Mouse (Mus musculus) heart, postnatal 0 days (tissue): ENCODE results near the gene Bsg. TPM values are rescaled to one million over a fixed set of nuclear protein-coding genes. Genes with fewer than 3 reads are reported as not detected.
A peak's percentile ranks its signal among the peaks of the same experiment; 100 is the strongest.

Experiments
- ATAC-seq: fragments of 200-750 bp; cut with Nextera tagmentation; 2 replicates; pipeline ENCODE4 v1.8.0; 2017; ENCODE audit warnings: low read depth, moderate number of reproducible peaks, moderate library complexity; ENCODE audit not compliant: insufficient read depth
- DNase-seq: peaks from one replicate; pipeline ENCODE4 v3.0.0-alpha.2; 2016; ENCODE audit warnings: low spot score
- H3K27ac ChIP-seq: fragments of 300-500 bp; sonication (generic); 2 replicates; pipeline ENCODE4 v1.5.1; 2014; ENCODE audit warnings: low read depth, mild to moderate bottlenecking
- H3K27me3 ChIP-seq: fragments of 300-500 bp; sonication (generic); 2 replicates; pipeline ENCODE4 v1.6.1; 2014; ENCODE audit warnings: low read length, mixed read lengths; ENCODE audit not compliant: control insufficient read depth, insufficient read depth
- H3K36me3 ChIP-seq: fragments of 300-500 bp; sonication (generic); replicated peaks from 2 replicates; pipeline ENCODE4 v1.6.1; 2014; ENCODE audit warnings: low read length, mixed read lengths; ENCODE audit not compliant: control insufficient read depth, insufficient read depth
- H3K4me1 ChIP-seq: fragments of 300-500 bp; sonication (generic); 2 replicates; pipeline ENCODE4 v1.6.1; 2014; ENCODE audit warnings: antibody characterized with exemption; ENCODE audit not compliant: control insufficient read depth, insufficient read depth
- H3K4me2 ChIP-seq: fragments of 300-500 bp; sonication (generic); 2 replicates; pipeline ENCODE4 v1.6.1; 2014; ENCODE audit warnings: low read depth, mild to moderate bottlenecking, low read length, moderate library complexity
- H3K4me3 ChIP-seq: fragments of 300-500 bp; sonication (generic); 2 replicates; pipeline ENCODE4 v1.5.1; 2014; ENCODE audit warnings: low read depth, low read length
- H3K9ac ChIP-seq: fragments of 300-500 bp; sonication (generic); replicated peaks from 2 replicates; pipeline ENCODE4 v1.6.1; 2014; ENCODE audit warnings: low read depth, low read length, mixed read lengths
- H3K9me3 ChIP-seq: fragments of 300-500 bp; sonication (generic); replicated peaks from 2 replicates; pipeline ENCODE4 v1.6.1; 2016; ENCODE audit warnings: low read length; ENCODE audit not compliant: control insufficient read depth
- CTCF ChIP-seq: IDR thresholded peaks from 2 replicates; pipeline ENCODE4 v1.5.1; 2016; ENCODE audit warnings: antibody characterized with exemption, control low read depth, low read depth
- EP300 ChIP-seq: IDR thresholded peaks from 2 replicates; pipeline ENCODE4 v1.6.1; 2016; ENCODE audit warnings: antibody characterized with exemption, low read depth
- WGBS: fragments of 180-500 bp; shearing (Covaris S2); extraction: QIAGEN DNeasy Blood & Tissue Kit; methylation state at CpG from one replicate; pipeline ENCODE4 v1.1.7; 2014; 5-methylcytosine and 5-hydroxymethylcytosine counted together
- polyA plus RNA-seq: library from polyadenylated mRNA; unstranded; fragments of >200 nt; fragmentation: Nextera tagmentation; extraction: Ambion mirVana; gene quantifications from 2 replicates; pipeline ENCODE4 v1.2.1, GENCODE M21; 2015
- total RNA-seq: library from RNA; depleted of rRNA; stranded (reverse); fragments of >200 nt; gene quantifications from 2 replicates; pipeline ENCODE4 v1.2.3, GENCODE M21; 2014; ENCODE audit warnings: low replicate concordance; rRNA removed

Bsg gene
- 1,449 and 1,606 TPM in 2 replicates for total RNA-seq
- 1,256 and 1,260 TPM in 2 replicates for polyA plus RNA-seq

DNA sequence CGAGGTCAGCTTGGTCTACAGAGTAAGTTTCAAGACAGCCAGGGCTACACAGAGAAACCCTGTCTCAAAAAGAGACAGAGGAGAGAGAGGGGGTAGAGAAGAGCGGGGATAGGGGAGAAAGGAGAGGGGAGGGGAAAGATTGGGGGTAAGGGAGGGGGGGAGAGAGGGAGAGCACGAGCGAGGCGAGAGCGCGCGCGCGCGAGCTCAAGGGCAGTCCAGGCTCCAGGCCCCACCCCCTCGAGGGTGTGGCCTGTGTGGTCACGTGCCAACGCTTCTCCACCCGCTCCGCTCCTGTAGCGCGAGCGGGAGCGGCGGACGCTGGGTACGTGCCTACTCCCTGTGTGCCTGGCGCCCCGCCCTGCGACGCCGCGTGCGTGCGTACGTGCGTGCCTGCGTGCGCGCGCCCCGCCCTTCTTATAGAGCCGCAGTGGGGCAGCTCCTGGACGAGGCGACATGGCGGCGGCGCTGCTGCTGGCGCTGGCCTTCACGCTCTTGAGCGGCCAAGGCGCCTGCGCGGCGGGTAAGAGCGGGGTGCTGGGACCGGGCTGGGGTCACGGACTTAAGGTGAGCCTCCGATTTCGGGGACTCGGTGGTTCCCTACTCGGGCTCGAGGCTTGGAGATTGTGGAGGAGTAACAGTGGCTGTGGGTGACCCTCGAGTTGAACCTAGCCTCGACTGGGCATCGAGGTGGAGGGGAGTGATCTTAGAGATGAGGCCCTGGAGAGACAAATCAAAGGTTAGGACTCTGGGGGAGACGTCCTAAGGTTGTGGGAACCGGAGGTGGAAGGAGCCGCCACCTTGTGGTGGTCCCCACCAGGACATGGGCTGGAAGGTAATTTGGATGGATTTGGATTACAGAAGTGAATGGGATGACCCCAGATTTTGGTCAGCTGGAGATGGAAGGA is at the start of gene Bsg:
TSS of gene Bsg (plus strand) at position 427 of the 905 bp plus-strand sequence.
- H3K27me3 ChIP-seq: no peaks in the 10 kb centered on the region
- peak within 1 kb of the TSS; percentile 83 for H3K27ac ChIP-seq
- H3K4me3 ChIP-seq: peak within 1 kb of the TSS; percentile 79
- H3K4me1 ChIP-seq: peaks cover 47% of the 10 kb centered on the region
- DNase-seq: peak; percentile 97
- H3K4me2 ChIP-seq: peak within 1 kb of the TSS; percentile 67
- peak within 1 kb of the TSS; percentile 88 for H3K9ac ChIP-seq
- TF ChIP-seq CTCF: peak; percentile 56
- peak; percentile 87; the same call in 1 of the 2 replicates for TF ChIP-seq EP300
- no peaks in the 10 kb centered on the region for H3K9me3 ChIP-seq
- WGBS: under 1% methylated on average over 49 of the region's 65 CpGs
- peak; percentile 93 for ATAC-seq
- H3K36me3 ChIP-seq: 0 out of 2 replicates have a peak, but pooled peaks cover 3% of the 10 kb centered on the region

DNA sequence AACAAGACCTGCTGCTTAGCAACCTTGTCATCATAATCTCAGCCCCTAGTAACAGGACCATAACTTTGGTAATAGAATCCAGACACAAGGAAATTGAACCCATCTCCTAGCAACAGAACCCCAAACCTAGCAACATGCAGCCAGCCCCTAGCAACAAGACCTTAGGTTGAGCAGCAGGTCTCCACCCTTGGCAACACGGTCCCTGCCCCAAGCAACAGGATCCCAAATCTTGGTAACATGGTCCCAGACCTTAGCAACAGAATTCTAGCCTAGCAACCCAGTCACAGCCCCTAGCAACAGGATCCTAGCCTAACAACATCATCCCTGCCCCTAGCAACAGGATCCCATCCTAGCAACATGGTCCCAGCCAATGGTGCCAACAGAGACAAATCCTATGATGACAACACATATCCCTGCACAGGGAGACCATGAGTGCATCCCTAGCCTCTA is 49.3 kb upstream of the Bsg start:
- H3K4me1 ChIP-seq: no peaks in the 10 kb centered on the region
- H3K4me2 ChIP-seq: no peak overlapping the region
- no peak overlapping the region for H3K4me3 ChIP-seq
- TF ChIP-seq EP300: no peak
- TF ChIP-seq CTCF: no peak
- H3K9me3 ChIP-seq: no peaks in the 10 kb centered on the region
- 52% methylated on average over 1 of the region's 1 CpGs for WGBS
- no peak for DNase-seq
- no peak overlapping the region for H3K9ac ChIP-seq
- no peaks in the 10 kb centered on the region for H3K36me3 ChIP-seq
- peaks cover 18% of the 10 kb centered on the region for H3K27me3 ChIP-seq
- H3K27ac ChIP-seq: no peak overlapping the region
- ATAC-seq: no peak

DNA sequence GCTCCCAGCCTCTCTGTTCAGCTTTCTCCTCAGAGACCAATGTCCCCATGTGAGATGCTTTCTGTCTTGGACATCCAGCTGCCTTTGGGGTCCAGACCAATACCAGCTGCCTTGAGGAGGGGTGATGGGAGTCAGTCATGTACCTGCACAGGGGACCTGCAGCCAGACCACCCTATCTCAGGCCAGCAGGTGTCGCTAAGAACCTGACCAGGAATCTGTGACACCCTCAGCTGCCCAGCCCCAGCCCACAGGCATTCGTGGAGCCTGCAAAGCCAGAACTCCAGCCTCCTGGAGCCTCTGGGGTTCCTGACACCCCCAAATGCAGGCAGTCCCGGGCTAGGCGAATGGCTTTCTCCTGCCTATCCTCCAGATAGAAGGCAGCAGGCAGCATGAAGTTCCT is 45.5 kb upstream of the Bsg start:
- no peak for ATAC-seq
- H3K4me3 ChIP-seq: no peak overlapping the region
- peaks cover 18% of the 10 kb centered on the region for H3K27me3 ChIP-seq
- no peak overlapping the region for H3K9ac ChIP-seq
- no peak overlapping the region for H3K27ac ChIP-seq
- H3K4me1 ChIP-seq: no peaks in the 10 kb centered on the region
- TF ChIP-seq EP300 (no peak), CTCF (peak; percentile 38)
- no peak for DNase-seq
- H3K4me2 ChIP-seq: no peak overlapping the region
- H3K9me3 ChIP-seq: no peaks in the 10 kb centered on the region
- 9% methylated on average over 4 of the region's 4 CpGs for WGBS
- no peaks in the 10 kb centered on the region for H3K36me3 ChIP-seq

DNA sequence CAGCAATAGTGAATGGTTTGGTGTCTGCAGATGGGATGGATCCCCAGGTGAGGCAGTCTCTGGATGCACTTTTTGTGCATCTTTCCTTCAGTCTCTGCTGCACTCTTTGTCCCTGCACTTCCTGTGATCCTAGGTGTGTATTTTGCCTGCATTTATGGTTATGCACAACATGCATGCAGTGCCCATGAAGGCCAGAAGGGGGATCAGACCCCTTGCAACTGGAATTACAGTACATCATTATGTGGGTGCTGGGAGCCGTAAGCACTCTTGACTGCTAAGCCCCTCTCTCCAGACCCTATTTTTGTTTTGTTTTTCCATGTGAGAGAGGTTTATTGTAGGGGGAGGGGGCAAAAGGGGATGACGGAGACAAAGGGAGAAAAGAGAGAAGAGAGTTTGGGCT is 44.0 kb upstream of the Bsg start:
- no peak overlapping the region for H3K27ac ChIP-seq
- no peaks in the 10 kb centered on the region for H3K36me3 ChIP-seq
- TF ChIP-seq CTCF (peak; percentile 36), EP300 (no peak)
- no peak overlapping the region for H3K9ac ChIP-seq
- peaks cover 8% of the 10 kb centered on the region; the same call in 1 of the 2 replicates for H3K27me3 ChIP-seq
- H3K9me3 ChIP-seq: no peaks in the 10 kb centered on the region
- no peak overlapping the region for H3K4me3 ChIP-seq
- 72% methylated on average over 2 of the region's 2 CpGs for WGBS
- DNase-seq (no peak), ATAC-seq (no peak)
- H3K4me2 ChIP-seq: no peak overlapping the region
- no peaks in the 10 kb centered on the region for H3K4me1 ChIP-seq

DNA sequence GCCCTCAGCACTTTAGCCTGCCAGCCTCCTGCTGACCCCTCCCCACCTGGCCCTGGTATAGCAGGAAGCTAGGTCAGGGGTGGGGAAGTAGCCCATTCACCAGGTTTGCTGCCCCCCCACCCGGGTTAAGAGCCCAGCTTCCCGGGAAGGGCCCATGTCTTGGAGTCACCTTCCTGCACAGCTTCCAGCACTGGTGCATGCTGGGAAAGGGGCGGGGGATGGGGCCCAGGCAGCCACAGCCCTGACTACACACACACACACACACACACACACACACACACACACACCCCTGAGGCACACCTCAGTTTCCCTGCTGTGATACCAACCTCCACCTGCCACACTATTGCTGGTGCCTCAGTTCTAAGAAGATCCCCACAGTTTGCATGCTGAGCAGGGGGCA is 42.4 kb upstream of the Bsg start:
- TF ChIP-seq EP300 (no peak), CTCF (no peak)
- no peaks in the 10 kb centered on the region for H3K9me3 ChIP-seq
- no peak overlapping the region for H3K4me3 ChIP-seq
- no peaks in the 10 kb centered on the region for H3K36me3 ChIP-seq
- no peaks in the 10 kb centered on the region for H3K27me3 ChIP-seq
- H3K4me2 ChIP-seq: no peak overlapping the region
- no peak for DNase-seq
- no peak for ATAC-seq
- WGBS: 39% methylated on average over 3 of the region's 3 CpGs
- H3K9ac ChIP-seq: no peak overlapping the region
- H3K4me1 ChIP-seq: no peaks in the 10 kb centered on the region
- peak overlapping the region; percentile 44; the same call in 1 of the 2 replicates for H3K27ac ChIP-seq
